Mouse (Mus musculus) MEL (cell line): ENCODE results near the gene Zscan5b.

Source experiments
- ELF1 ChIP-seq: IDR thresholded peaks from 2 replicates; pipeline ENCODE4 v1.6.1; 2014; ENCODE audit warnings: low read depth, mild to moderate bottlenecking, inconsistent platforms, low read length, improper control_type of control experiment, moderate library complexity
- HCFC1 ChIP-seq: IDR thresholded peaks from 2 replicates; pipeline ENCODE4 v1.6.1; 2012; ENCODE audit warnings: low read depth, mild to moderate bottlenecking, inconsistent platforms, low read length, improper control_type of control experiment, moderate library complexity
- POLR2A ChIP-seq, 2 experiments: IDR thresholded peaks; 2 replicates each; pipeline ENCODE4 v1.6.1; 2011 to 2012; ENCODE audit warnings: low read length in 2 of 2, mild to moderate bottlenecking in 2 of 2, control low read depth in 1 of 2, improper control_type of control experiment in 1 of 2, low read depth in 1 of 2, moderate library complexity in 1 of 2; ENCODE audit not compliant: control insufficient read depth in 1 of 2, insufficient read depth in 1 of 2, poor library complexity in 1 of 2

- TF ChIP-seq POLR2A (IDR thresholded peaks at IDR 0.05; ENCODE audit: control insufficient read depth in 1 of 2, insufficient read depth in 1 of 2, low read depth in 1 of 2, low read length in 2 of 2, poor library complexity in 1 of 2), result no peak
- TF ChIP-seq ELF1, result no peak
- no peak for TF ChIP-seq HCFC1
Observed at GRCm38 (mm10) chr7:6183802-6184201, 38.3 kb upstream of the Zscan5b start.
